Mouse (Mus musculus) bone marrow macrophage, adult 2 months (primary cell): ENCODE data around the gene Abhd12b.

Experiments used
- CTCF ChIP-seq: IDR thresholded peaks from 2 replicates; pipeline ENCODE4 v1.5.1; 2012; ENCODE audit warnings: low read depth, mild to moderate bottlenecking, low read length, moderate library complexity
- POLR2A ChIP-seq: IDR thresholded peaks from 2 replicates; pipeline ENCODE4 v1.6.1; 2012; ENCODE audit warnings: mild to moderate bottlenecking, low read depth, low read length, borderline replicate concordance

GRCm38 (mm10) chr12:70118721-70119345 is 35.1 kb upstream of the Abhd12b start:
- TF ChIP-seq POLR2A (no peak), CTCF (no peak)
